17 mouse cellular contexts compared by ENCODE assay signal in genomic region chr12:8712665-8713064, GRCm38 (mm10).
"Had no signal": no experiment of that assay in that cellular context is flagged by ENCODE, and none has a peak within 500 bp of the region (broad histone marks: within the 10 kb centered on the region; RNA-seq: fewer than 3 reads in every experiment).

No protein-coding gene starts in this region.

- H3K27ac ChIP-seq: lung, embryonic 15.5 days; macrophage; midbrain, embryonic 13.5 days; midbrain, embryonic 15.5 days; neural tube, embryonic 12.5 days; stomach, embryonic 15.5 days; stomach, postnatal 0 days had no signal

- H3K36me3 ChIP-seq: stomach, embryonic 15.5 days had no signal

- H3K27me3 ChIP-seq: lung, embryonic 15.5 days; megakaryocyte, embryonic 14.5 days; midbrain, embryonic 13.5 days; midbrain, embryonic 15.5 days; neural tube, embryonic 12.5 days; stomach, embryonic 15.5 days had no signal

- ATAC-seq: lung, postnatal 0 days; midbrain, embryonic 13.5 days; midbrain, embryonic 15.5 days had no signal

- H3K4me2 ChIP-seq: lung, embryonic 15.5 days; midbrain, embryonic 11.5 days; midbrain, embryonic 13.5 days; midbrain, embryonic 15.5 days; neural tube, embryonic 12.5 days; stomach, embryonic 15.5 days had no signal

- H3K4me3 ChIP-seq: lung, embryonic 15.5 days; megakaryocyte, embryonic 14.5 days; midbrain, embryonic 13.5 days; midbrain, embryonic 15.5 days; neural tube, embryonic 12.5 days; stomach, embryonic 15.5 days had no signal

- DNase-seq: lung, adult 2 months; lung, postnatal 14 days; right cerebral cortex, postnatal 14 days; right cerebral cortex, postnatal 4 days; thymus, adult 2 months; thymus, postnatal 25 days; thymus, postnatal 4 days had no signal

- H3K9ac ChIP-seq: lung, embryonic 15.5 days; midbrain, embryonic 13.5 days; midbrain, embryonic 15.5 days; neural tube, embryonic 12.5 days; stomach, embryonic 15.5 days had no signal

- H3K4me1 ChIP-seq: lung, embryonic 15.5 days; midbrain, embryonic 13.5 days; midbrain, embryonic 15.5 days; neural tube, embryonic 12.5 days; stomach, embryonic 15.5 days had no signal

- H3K9me3 ChIP-seq: lung, embryonic 15.5 days; megakaryocyte, embryonic 14.5 days; midbrain, embryonic 13.5 days; midbrain, embryonic 15.5 days; neural tube, embryonic 12.5 days; stomach, embryonic 15.5 days had no signal
